Mouse (Mus musculus) neural tube, embryonic 12.5 days (tissue): ENCODE measurements around the gene Chst15. TPM values are rescaled to one million over a fixed set of nuclear protein-coding genes. Genes with fewer than 3 reads are reported as not detected.

ENCODE experiments used
- ATAC-seq: fragments of 200-750 bp; cut with Nextera tagmentation; 2 replicates; pipeline ENCODE4 v1.8.0; 2017; ENCODE audit warnings: low read depth, mild to moderate bottlenecking, moderate TSS enrichment, moderate library complexity; ENCODE audit not compliant: low FRiP score
- H3K27ac ChIP-seq: fragments of 300-500 bp; sonication (generic); 2 replicates; pipeline ENCODE4 v1.5.1; 2016
- H3K27me3 ChIP-seq: fragments of 300-500 bp; sonication (generic); replicated peaks from 2 replicates; pipeline ENCODE4 v1.6.1; 2016; ENCODE audit warnings: mild to moderate bottlenecking
- H3K36me3 ChIP-seq: fragments of 300-500 bp; sonication (generic); 2 replicates; pipeline ENCODE4 v1.6.1; 2016; ENCODE audit warnings: mild to moderate bottlenecking
- H3K4me1 ChIP-seq: fragments of 300-500 bp; sonication (generic); 2 replicates; pipeline ENCODE4 v1.6.1; 2016
- H3K4me2 ChIP-seq: fragments of 300-500 bp; sonication (generic); replicated peaks from 2 replicates; pipeline ENCODE4 v1.6.1; 2016; ENCODE audit warnings: mild to moderate bottlenecking
- H3K4me3 ChIP-seq: fragments of 300-500 bp; sonication (generic); 2 replicates; pipeline ENCODE4 v1.5.1; 2016
- H3K9ac ChIP-seq: fragments of 300-500 bp; sonication (generic); 2 replicates; pipeline ENCODE4 v1.6.1; 2016; ENCODE audit warnings: mild to moderate bottlenecking
- H3K9me3 ChIP-seq: fragments of 300-500 bp; sonication (generic); 2 replicates; pipeline ENCODE4 v1.6.1; 2016; ENCODE audit warnings: mild to moderate bottlenecking
- WGBS: fragments of 180-500 bp; shearing (Covaris S2); methylation state at CpG from one replicate; pipeline ENCODE4 v1.1.7; 2016; 5-methylcytosine and 5-hydroxymethylcytosine counted together
- polyA plus RNA-seq: library from polyadenylated mRNA; unstranded; fragments of >200 nt; fragmentation: Nextera tagmentation; extraction: Ambion mirVana; gene quantifications from 2 replicates; pipeline ENCODE4 v1.2.1, GENCODE M21; 2016

Chst15 gene
- polyA plus RNA-seq, 1 experiment from 2014 or later = 35.7 TPM

GRCm38 (mm10) chr7:132286630-132287339 lies 30.2 kb downstream of the Chst15 start:
- no peak for ATAC-seq
- 38% methylated on average over 14 of the region's 14 CpGs for WGBS
- no peak overlapping the region for H3K27ac ChIP-seq

DNA sequence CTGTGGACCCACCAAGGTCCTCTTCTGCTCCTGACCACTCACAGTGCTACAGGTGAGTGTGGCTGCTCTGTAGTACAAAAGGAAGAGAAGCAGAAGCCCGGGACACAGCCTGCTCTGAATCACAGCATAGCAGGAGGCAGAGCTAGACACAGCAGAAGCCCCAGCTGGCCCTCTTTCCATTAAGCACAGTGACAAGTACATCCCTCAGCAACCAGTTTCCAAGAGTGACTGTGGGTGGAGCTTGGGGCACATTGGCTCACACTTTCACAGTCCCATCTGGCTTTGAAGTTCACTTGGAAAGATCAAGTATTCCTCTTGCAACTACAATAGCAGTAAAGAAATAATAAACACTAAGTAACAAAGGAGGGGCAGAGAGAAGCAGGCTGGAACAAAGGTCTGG lies 32.2 kb downstream of the Chst15 start:
- Histone ChIP-seq H3K4me2 (no peak overlapping the region), H3K4me1 (peaks cover 79% of the 10 kb centered on the region), H3K4me3 (no peak overlapping the region), H3K27me3 (no peaks in the 10 kb centered on the region), H3K27ac (peak overlapping the region; percentile 6; the same call in 1 of the 2 replicates), H3K9ac (no peak overlapping the region), H3K9me3 (no peaks in the 10 kb centered on the region), H3K36me3 (no peaks in the 10 kb centered on the region)
- 3% methylated on average over 1 of the region's 1 CpGs for WGBS
- peak; percentile 75 for ATAC-seq

More at GRCm38 (mm10) chr7:132286630-132287339, 30.2 kb downstream of the Chst15 start:
- Histone ChIP-seq H3K9me3 (no peaks in the 10 kb centered on the region), H3K9ac (no peak overlapping the region), H3K4me2 (no peak overlapping the region), H3K36me3 (no peaks in the 10 kb centered on the region), H3K4me1 (peaks cover 69% of the 10 kb centered on the region), H3K4me3 (no peak overlapping the region), H3K27me3 (no peaks in the 10 kb centered on the region)

GRCm38 (mm10) chr7:132284048-132284737 lies 32.8 kb downstream of the Chst15 start:
- 42% methylated on average over 7 of the region's 7 CpGs for WGBS
- no peak overlapping the region for H3K9ac ChIP-seq

GRCm38 (mm10) chr7:132282576-132282975 lies 34.5 kb downstream of the Chst15 start:
- H3K36me3 ChIP-seq = no peaks in the 10 kb centered on the region
- H3K4me1 ChIP-seq = peaks cover 65% of the 10 kb centered on the region
- 92% methylated on average over 2 of the region's 2 CpGs for WGBS
- H3K9ac ChIP-seq = no peak overlapping the region
- H3K27me3 ChIP-seq = no peaks in the 10 kb centered on the region
- no peak for ATAC-seq
- H3K27ac ChIP-seq = no peak overlapping the region
- no peak overlapping the region for H3K4me2 ChIP-seq
- H3K9me3 ChIP-seq = no peaks in the 10 kb centered on the region
- no peak overlapping the region for H3K4me3 ChIP-seq

More at GRCm38 (mm10) chr7:132284048-132284737, 32.8 kb downstream of the Chst15 start:
- no peaks in the 10 kb centered on the region for H3K27me3 ChIP-seq
- peak; percentile 72 for ATAC-seq
- H3K9me3 ChIP-seq = no peaks in the 10 kb centered on the region
- no peak overlapping the region for H3K4me2 ChIP-seq
- no peak overlapping the region for H3K4me3 ChIP-seq
- H3K36me3 ChIP-seq = no peaks in the 10 kb centered on the region
- H3K4me1 ChIP-seq = peaks cover 75% of the 10 kb centered on the region
- peak overlapping the region; percentile 32 for H3K27ac ChIP-seq

GRCm38 (mm10) chr7:132282161-132282560 lies 34.9 kb downstream of the Chst15 start:
- 71% methylated on average over 3 of the region's 3 CpGs for WGBS
- Histone ChIP-seq H3K4me2 (no peak overlapping the region), H3K4me1 (peaks cover 62% of the 10 kb centered on the region), H3K27me3 (no peaks in the 10 kb centered on the region), H3K27ac (no peak overlapping the region), H3K4me3 (no peak overlapping the region), H3K9ac (no peak overlapping the region), H3K36me3 (no peaks in the 10 kb centered on the region), H3K9me3 (no peaks in the 10 kb centered on the region)
- ATAC-seq = no peak

DNA sequence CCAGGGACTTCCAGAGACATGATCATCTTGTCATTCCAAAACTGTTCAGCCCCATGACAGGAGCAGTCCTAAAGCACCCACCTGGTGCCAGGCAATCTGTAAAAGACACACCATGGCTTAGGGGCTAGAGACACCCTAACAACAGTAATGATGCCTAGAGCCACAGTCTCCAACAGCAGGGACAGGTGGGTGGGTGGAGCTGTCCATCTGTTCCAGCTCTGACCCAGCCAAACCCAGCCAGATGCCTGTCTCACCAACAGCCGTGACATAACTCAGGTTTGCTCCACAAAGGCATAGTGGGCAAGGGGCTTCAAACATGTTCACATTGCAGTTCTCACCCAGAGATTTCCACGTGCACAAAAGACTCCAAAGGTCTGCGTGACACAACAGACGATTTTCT lies 35.3 kb downstream of the Chst15 start:
- no peaks in the 10 kb centered on the region for H3K27me3 ChIP-seq
- H3K4me1 ChIP-seq = peaks cover 58% of the 10 kb centered on the region
- 62% methylated on average over 4 of the region's 4 CpGs for WGBS
- no peaks in the 10 kb centered on the region for H3K36me3 ChIP-seq
- H3K9ac ChIP-seq = no peak overlapping the region
- no peak overlapping the region for H3K27ac ChIP-seq
- no peaks in the 10 kb centered on the region for H3K9me3 ChIP-seq
- no peak overlapping the region for H3K4me3 ChIP-seq
- H3K4me2 ChIP-seq = no peak overlapping the region
- ATAC-seq = no peak

DNA sequence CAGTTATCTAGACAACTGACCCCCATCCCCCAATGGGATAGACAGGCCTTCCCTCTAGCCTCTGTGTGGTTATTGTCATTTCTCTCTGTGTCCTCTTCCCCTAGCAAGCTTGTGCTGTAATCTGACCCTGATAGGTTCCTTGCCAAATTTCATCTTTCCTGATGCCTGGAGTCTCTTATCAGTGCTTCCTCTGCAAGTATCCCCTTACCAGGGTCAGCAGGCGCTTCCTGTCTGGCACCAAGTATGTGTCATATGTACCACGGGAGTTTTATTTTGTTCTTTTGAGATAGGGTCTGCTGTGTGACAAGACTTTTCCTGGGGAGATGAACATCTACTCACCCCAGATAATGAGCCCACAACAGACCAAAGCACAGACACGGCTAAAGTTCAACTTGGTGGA lies 38.4 kb downstream of the Chst15 start:
- Histone ChIP-seq H3K9me3 (no peaks in the 10 kb centered on the region), H3K36me3 (no peaks in the 10 kb centered on the region), H3K9ac (no peak overlapping the region), H3K4me3 (no peak overlapping the region), H3K27ac (no peak overlapping the region), H3K4me2 (no peak overlapping the region), H3K27me3 (no peaks in the 10 kb centered on the region), H3K4me1 (peaks cover 28% of the 10 kb centered on the region)
- no peak for ATAC-seq
- 85% methylated on average over 3 of the region's 3 CpGs for WGBS

- peaks cover 5% of the 10 kb centered on the region; the same call in 1 of the 2 replicates for H3K4me1 ChIP-seq
- no peak overlapping the region for H3K4me2 ChIP-seq
- no peak overlapping the region for H3K9ac ChIP-seq
- no peaks in the 10 kb centered on the region for H3K36me3 ChIP-seq
- no peaks in the 10 kb centered on the region for H3K9me3 ChIP-seq
- 84% methylated on average over 5 of the region's 5 CpGs for WGBS
- H3K4me3 ChIP-seq = no peak overlapping the region
- H3K27me3 ChIP-seq = no peaks in the 10 kb centered on the region
- ATAC-seq = no peak
- no peak overlapping the region for H3K27ac ChIP-seq
Measured at GRCm38 (mm10) chr7:132276287-132276686, 40.7 kb downstream of the Chst15 start.

- 77% methylated on average over 2 of the region's 2 CpGs for WGBS
- H3K27ac ChIP-seq = no peak overlapping the region
- no peak for ATAC-seq
Measured at GRCm38 (mm10) chr7:132273741-132274513, 43.1 kb downstream of the Chst15 start.

DNA sequence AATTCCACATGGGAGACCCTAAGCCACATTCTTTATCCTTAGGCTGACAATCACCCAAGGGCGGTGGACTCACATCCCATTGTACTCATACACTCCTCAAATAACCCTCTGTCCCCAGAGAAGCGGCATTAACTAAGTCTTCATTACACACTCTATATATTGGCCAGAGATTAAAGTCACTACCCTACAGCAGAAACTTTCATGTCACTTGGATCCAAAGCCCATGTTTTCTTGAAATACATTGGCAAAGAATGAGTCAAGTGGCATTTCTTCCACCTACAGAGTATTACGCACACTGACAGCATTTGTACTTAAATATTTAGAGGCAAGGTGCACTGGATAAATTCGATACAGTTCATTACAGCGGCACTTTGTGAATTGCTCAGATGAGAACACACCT lies 44.0 kb downstream of the Chst15 start:
- WGBS = 94% methylated on average over 5 of the region's 5 CpGs
- H3K4me2 ChIP-seq = no peak overlapping the region
- no peak overlapping the region for H3K4me3 ChIP-seq
- H3K9me3 ChIP-seq = no peaks in the 10 kb centered on the region
- no peak overlapping the region for H3K27ac ChIP-seq
- no peak overlapping the region for H3K9ac ChIP-seq
- no peak for ATAC-seq
- no peaks in the 10 kb centered on the region for H3K4me1 ChIP-seq
- peaks cover 25% of the 10 kb centered on the region for H3K36me3 ChIP-seq
- H3K27me3 ChIP-seq = no peaks in the 10 kb centered on the region

More at GRCm38 (mm10) chr7:132273741-132274513, 43.1 kb downstream of the Chst15 start:
- Histone ChIP-seq H3K4me3 (no peak overlapping the region), H3K4me2 (no peak overlapping the region), H3K9me3 (no peaks in the 10 kb centered on the region), H3K27me3 (no peaks in the 10 kb centered on the region), H3K4me1 (no peaks in the 10 kb centered on the region), H3K9ac (no peak overlapping the region), H3K36me3 (peaks cover 18% of the 10 kb centered on the region)

DNA sequence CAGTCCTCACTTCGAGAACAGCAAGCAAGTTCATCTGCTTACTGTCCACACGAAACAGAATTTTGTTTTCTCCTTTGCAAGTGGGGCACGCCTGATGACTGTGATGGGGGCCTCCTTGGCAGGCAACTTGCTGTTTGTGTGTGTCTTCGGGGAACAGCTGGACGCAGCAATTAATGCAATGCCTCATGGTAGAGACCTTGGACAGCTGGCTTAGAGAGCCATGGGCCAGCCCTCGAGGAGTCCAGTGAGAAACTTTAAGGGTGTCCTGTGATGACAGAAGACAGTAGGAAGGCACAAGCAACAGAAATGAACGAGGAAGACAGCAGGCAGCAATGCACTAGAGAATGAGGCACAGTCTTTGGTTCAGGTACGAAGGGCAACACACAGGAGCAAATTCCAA lies 46.7 kb downstream of the Chst15 start:
- no peak for ATAC-seq
- Histone ChIP-seq H3K27ac (no peak overlapping the region), H3K4me3 (no peak overlapping the region), H3K36me3 (peaks cover 43% of the 10 kb centered on the region), H3K4me1 (no peaks in the 10 kb centered on the region), H3K9ac (no peak overlapping the region), H3K27me3 (no peaks in the 10 kb centered on the region), H3K4me2 (no peak overlapping the region), H3K9me3 (no peaks in the 10 kb centered on the region)
- 89% methylated on average over 8 of the region's 8 CpGs for WGBS

DNA sequence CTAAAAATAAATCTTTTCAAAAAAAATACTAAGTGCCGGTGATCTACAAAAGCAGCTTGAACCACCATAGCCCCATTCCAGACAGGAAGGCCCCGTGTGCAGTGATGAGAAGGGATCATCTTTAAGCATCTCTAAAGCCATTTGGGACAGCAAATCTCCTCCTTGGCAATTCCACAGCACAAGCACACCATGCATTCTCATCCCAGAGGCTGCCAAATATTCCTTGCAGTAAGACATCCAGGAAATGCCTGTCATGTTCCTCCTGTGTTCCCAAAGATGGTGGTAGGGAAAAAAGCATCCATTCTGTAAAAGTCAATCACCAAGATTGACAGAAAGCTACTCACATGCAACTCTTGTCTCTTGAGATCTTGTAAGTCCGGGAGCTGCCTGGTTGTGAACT lies 47.4 kb downstream of the Chst15 start:
- Histone ChIP-seq H3K9ac (no peak overlapping the region), H3K27ac (no peak overlapping the region), H3K36me3 (peaks cover 44% of the 10 kb centered on the region), H3K4me1 (peaks cover 2% of the 10 kb centered on the region), H3K9me3 (no peaks in the 10 kb centered on the region), H3K27me3 (no peaks in the 10 kb centered on the region), H3K4me3 (no peak overlapping the region), H3K4me2 (no peak overlapping the region)
- 91% methylated on average over 3 of the region's 3 CpGs for WGBS
- ATAC-seq = no peak
